Mouse (Mus musculus): ENCODE results near the gene Sypl2. TPM values are rescaled to one million over a fixed set of nuclear protein-coding genes. Genes with fewer than 3 reads are reported as not detected.

Gene Sypl2
- polyA plus RNA-seq, 1 experiment = 0.28 TPM

GRCm38 (mm10) chr3:108180514-108180913 lies 45.9 kb downstream of the Sypl2 start:
- Histone ChIP-seq H3K27me3 (ENCODE audit: control insufficient read depth, insufficient read depth, insufficient read length) (peaks cover 25% of the 10 kb centered on the region), H3ac (ENCODE audit: control insufficient read depth, insufficient read length) (no peak overlapping the region), H3K4me3 (no peak overlapping the region), H3K36me3 (ENCODE audit: control insufficient read depth, insufficient read depth) (no peaks in the 10 kb centered on the region), H3K79me2 (ENCODE audit: control insufficient read depth, insufficient read depth) (no peaks in the 10 kb centered on the region), H3K4me2 (ENCODE audit: low read depth) (no peak overlapping the region)
- TF ChIP-seq CEBPB (IDR thresholded peaks at IDR 0.05; ENCODE audit: insufficient read depth, poor library complexity, severe bottlenecking) (no peak), E2F4 (IDR thresholded peaks at IDR 0.05; ENCODE audit: insufficient read depth) (no peak), MAX (IDR thresholded peaks at IDR 0.05; ENCODE audit: low read depth) (no peak), MYOG (IDR thresholded peaks at IDR 0.05; ENCODE audit: control insufficient read depth in 1 of 3, insufficient read depth in 1 of 3, insufficient read length in 2 of 3, low read depth in 2 of 3) (no peak), TCF12 (IDR thresholded peaks at IDR 0.05; ENCODE audit: insufficient read depth, poor library complexity, severe bottlenecking) (no peak), TCF3 (IDR thresholded peaks at IDR 0.05; ENCODE audit: insufficient read length, low read depth) (no peak), MYOD1 (IDR thresholded peaks at IDR 0.05; ENCODE audit: control insufficient read depth in 1 of 3, insufficient read length in 2 of 3, low read depth in 2 of 3) (no peak), REST (IDR thresholded peaks at IDR 0.05; ENCODE audit: insufficient read depth, insufficient read length) (no peak)

DNA sequence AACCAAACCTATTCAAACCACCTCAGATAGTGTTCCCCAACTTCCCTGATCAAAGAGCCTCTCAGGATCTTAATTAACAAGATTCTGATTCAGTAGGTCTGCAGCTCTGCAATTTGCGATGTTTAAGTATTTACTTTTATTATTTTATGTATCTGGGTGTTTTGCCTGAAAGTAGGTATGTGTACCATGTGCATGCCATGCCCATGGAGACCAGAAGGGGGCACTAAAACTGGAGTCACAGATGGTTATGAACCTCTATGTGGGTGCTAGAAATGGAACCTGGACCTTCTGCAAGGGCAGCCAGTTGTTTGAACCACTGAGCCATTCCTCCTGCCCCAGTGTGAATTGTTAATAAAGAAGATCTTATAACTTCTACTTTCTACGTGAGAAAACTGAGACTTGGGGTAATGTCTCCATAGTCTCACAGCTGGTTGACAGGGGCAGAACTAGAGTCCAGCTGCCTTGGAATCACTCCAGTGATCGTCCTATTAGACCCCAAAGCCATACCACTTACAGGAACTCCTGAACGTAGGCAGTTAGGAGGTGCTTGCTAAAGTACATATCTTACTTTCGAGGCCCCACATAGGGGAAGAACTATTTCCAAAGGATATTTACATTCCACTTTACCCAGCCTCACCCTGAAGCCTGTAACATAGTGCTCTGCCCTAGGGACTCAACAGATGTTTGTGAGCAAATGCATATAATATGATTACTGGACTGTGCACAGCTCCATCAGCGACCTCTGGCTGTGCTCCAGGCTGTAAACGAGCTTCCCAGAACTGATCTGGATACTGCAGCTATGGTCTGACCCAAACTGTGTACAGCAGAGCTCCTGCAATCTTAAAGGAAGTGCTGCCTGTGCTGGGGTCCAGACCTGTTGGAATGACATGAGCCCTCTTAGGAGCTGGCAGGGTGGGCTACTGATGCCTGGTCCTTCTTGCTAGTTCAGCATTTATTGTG lies 47.4 kb downstream of the Sypl2 start:
- no peaks in the 10 kb centered on the region for H3K36me3 ChIP-seq (ENCODE audit: control insufficient read depth, insufficient read depth)
- TF ChIP-seq REST (IDR thresholded peaks at IDR 0.05; ENCODE audit: insufficient read depth, insufficient read length) (no peak), POLR2A (IDR thresholded peaks at IDR 0.05; ENCODE audit: insufficient read length, low read depth) (no peak), TCF3 (IDR thresholded peaks at IDR 0.05; ENCODE audit: insufficient read length, low read depth) (no peak), MYOG (IDR thresholded peaks at IDR 0.05; ENCODE audit: control insufficient read depth in 1 of 3, insufficient read depth in 1 of 3, insufficient read length in 2 of 3, low read depth in 2 of 3) (no peak), E2F4 (IDR thresholded peaks at IDR 0.05; ENCODE audit: insufficient read depth) (no peak), USF1 (IDR thresholded peaks at IDR 0.05; ENCODE audit: low read depth) (no peak), MYOD1 (IDR thresholded peaks at IDR 0.05; ENCODE audit: control insufficient read depth in 1 of 3, insufficient read length in 2 of 3, low read depth in 2 of 3) (no peak), TCF12 (IDR thresholded peaks at IDR 0.05; ENCODE audit: insufficient read depth, poor library complexity, severe bottlenecking) (no peak), POLR2AphosphoS2 (IDR thresholded peaks at IDR 0.05; ENCODE audit: insufficient read length, low read depth) (no peak), SRF (IDR thresholded peaks at IDR 0.05; ENCODE audit: control insufficient read depth, insufficient read length, low read depth) (no peak), CEBPB (IDR thresholded peaks at IDR 0.05; ENCODE audit: insufficient read depth, poor library complexity, severe bottlenecking) (no peak), MAX (IDR thresholded peaks at IDR 0.05; ENCODE audit: low read depth) (no peak)

DNA sequence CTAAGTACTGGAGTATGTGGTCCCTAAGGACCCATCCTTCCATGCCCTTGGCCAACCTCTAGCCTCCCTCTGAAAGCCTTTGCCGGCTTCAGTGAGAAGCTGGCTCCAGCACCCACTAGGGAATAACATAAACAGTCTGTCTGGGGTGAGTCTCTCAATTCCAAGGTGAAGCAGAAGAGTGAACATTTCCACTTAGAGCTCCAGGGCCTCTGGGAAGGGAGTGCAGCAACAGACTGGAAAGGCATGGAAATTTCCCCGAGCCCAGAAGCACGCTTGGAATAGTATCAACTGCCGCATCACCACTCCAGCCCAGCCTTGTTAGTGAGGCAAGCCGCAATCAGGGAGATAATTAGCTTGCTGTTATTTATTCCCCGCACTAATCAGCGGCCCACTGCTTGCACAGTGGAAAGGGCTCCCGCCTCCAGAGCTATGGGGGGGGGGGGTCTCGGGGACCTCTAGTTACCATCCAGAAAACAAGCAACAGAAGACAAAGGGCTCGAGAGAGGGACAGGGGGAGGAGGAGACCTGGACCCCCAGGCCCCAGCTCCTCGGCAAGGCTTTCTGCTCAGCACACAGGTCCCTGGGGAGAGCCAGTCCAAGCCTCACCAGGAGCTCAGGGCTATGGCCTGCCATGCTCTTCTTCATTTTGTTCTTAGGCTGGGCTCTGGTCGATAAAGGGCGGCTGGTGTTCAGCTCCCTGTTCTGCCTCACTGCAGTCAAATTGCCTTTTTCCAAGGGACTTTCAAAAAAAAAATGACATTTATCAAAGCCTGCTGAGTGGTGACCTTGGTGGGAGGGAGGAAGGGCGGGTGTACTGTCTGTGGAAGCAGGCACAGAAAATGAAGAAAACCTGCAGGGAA lies 51.5 kb downstream of the Sypl2 start:
- no peaks in the 10 kb centered on the region for H3K79me2 ChIP-seq (ENCODE audit: control insufficient read depth, insufficient read depth)
- H3K27me3 ChIP-seq (ENCODE audit: control insufficient read depth, insufficient read depth, insufficient read length) = peaks cover 55% of the 10 kb centered on the region
- H3K4me2 ChIP-seq (ENCODE audit: low read depth) = no peak overlapping the region
- no peak overlapping the region for H3K4me3 ChIP-seq
- TF ChIP-seq POLR2A (IDR thresholded peaks at IDR 0.05; ENCODE audit: insufficient read length, low read depth) (no peak), TCF3 (IDR thresholded peaks at IDR 0.05; ENCODE audit: insufficient read length, low read depth) (no peak), CEBPB (IDR thresholded peaks at IDR 0.05; ENCODE audit: insufficient read depth, poor library complexity, severe bottlenecking) (no peak), REST (IDR thresholded peaks at IDR 0.05; ENCODE audit: insufficient read depth, insufficient read length) (no peak), SRF (IDR thresholded peaks at IDR 0.05; ENCODE audit: control insufficient read depth, insufficient read length, low read depth) (no peak), E2F4 (IDR thresholded peaks at IDR 0.05; ENCODE audit: insufficient read depth) (no peak), MYOD1 (IDR thresholded peaks at IDR 0.05; ENCODE audit: control insufficient read depth in 1 of 3, insufficient read length in 2 of 3, low read depth in 2 of 3) (no peak), TCF12 (IDR thresholded peaks at IDR 0.05; ENCODE audit: insufficient read depth, poor library complexity, severe bottlenecking) (no peak), USF1 (IDR thresholded peaks at IDR 0.05; ENCODE audit: low read depth) (no peak), POLR2AphosphoS2 (IDR thresholded peaks at IDR 0.05; ENCODE audit: insufficient read length, low read depth) (no peak), MYOG (IDR thresholded peaks at IDR 0.05; ENCODE audit: control insufficient read depth in 1 of 3, insufficient read depth in 1 of 3, insufficient read length in 2 of 3, low read depth in 2 of 3) (no peak), MAX (IDR thresholded peaks at IDR 0.05; ENCODE audit: low read depth) (no peak)
- no peaks in the 10 kb centered on the region for H3K36me3 ChIP-seq (ENCODE audit: control insufficient read depth, insufficient read depth)
- no peak overlapping the region for H3ac ChIP-seq (ENCODE audit: control insufficient read depth, insufficient read length)

More for the DNA sequence above, 47.4 kb downstream of the Sypl2 start:
- Histone ChIP-seq H3K27me3 (ENCODE audit: control insufficient read depth, insufficient read depth, insufficient read length) (peaks cover 37% of the 10 kb centered on the region), H3K4me3 (no peak overlapping the region), H3ac (ENCODE audit: control insufficient read depth, insufficient read length) (no peak overlapping the region), H3K79me2 (ENCODE audit: control insufficient read depth, insufficient read depth) (no peaks in the 10 kb centered on the region), H3K4me2 (ENCODE audit: low read depth) (no peak overlapping the region)

GRCm38 (mm10) chr3:108169199-108169598 lies 57.2 kb downstream of the Sypl2 start:
- no peaks in the 10 kb centered on the region for H3K79me2 ChIP-seq (ENCODE audit: control insufficient read depth, insufficient read depth)

More at GRCm38 (mm10) chr3:108169199-108169598, 57.2 kb downstream of the Sypl2 start:
- H3K4me3 ChIP-seq = no peak overlapping the region
- H3ac ChIP-seq (ENCODE audit: control insufficient read depth, insufficient read length) = no peak overlapping the region
- H3K36me3 ChIP-seq (ENCODE audit: control insufficient read depth, insufficient read depth) = no peaks in the 10 kb centered on the region
- no peak overlapping the region for H3K4me2 ChIP-seq (ENCODE audit: low read depth)
- H3K27me3 ChIP-seq (ENCODE audit: control insufficient read depth, insufficient read depth, insufficient read length) = peaks cover 34% of the 10 kb centered on the region
- no peak for TF ChIP-seq SRF (IDR thresholded peaks at IDR 0.05; ENCODE audit: control insufficient read depth, insufficient read length, low read depth)
- TF ChIP-seq POLR2A (IDR thresholded peaks at IDR 0.05; ENCODE audit: insufficient read length, low read depth) = no peak
- TF ChIP-seq MAX (IDR thresholded peaks at IDR 0.05; ENCODE audit: low read depth) = no peak
- TF ChIP-seq MYOG (IDR thresholded peaks at IDR 0.05; ENCODE audit: control insufficient read depth in 1 of 3, insufficient read depth in 1 of 3, insufficient read length in 2 of 3, low read depth in 2 of 3) = no peak
- TF ChIP-seq E2F4 (IDR thresholded peaks at IDR 0.05; ENCODE audit: insufficient read depth) = no peak
- no peak for TF ChIP-seq MYOD1 (IDR thresholded peaks at IDR 0.05; ENCODE audit: control insufficient read depth in 1 of 3, insufficient read length in 2 of 3, low read depth in 2 of 3)
- no peak for TF ChIP-seq REST (IDR thresholded peaks at IDR 0.05; ENCODE audit: insufficient read depth, insufficient read length)
- TF ChIP-seq POLR2AphosphoS2 (IDR thresholded peaks at IDR 0.05; ENCODE audit: insufficient read length, low read depth) = no peak
- TF ChIP-seq TCF12 (IDR thresholded peaks at IDR 0.05; ENCODE audit: insufficient read depth, poor library complexity, severe bottlenecking) = no peak
- TF ChIP-seq USF1 (IDR thresholded peaks at IDR 0.05; ENCODE audit: low read depth) = no peak
- no peak for TF ChIP-seq TCF3 (IDR thresholded peaks at IDR 0.05; ENCODE audit: insufficient read length, low read depth)
- no peak for TF ChIP-seq CEBPB (IDR thresholded peaks at IDR 0.05; ENCODE audit: insufficient read depth, poor library complexity, severe bottlenecking)
